Mouse (Mus musculus) bone marrow, adult 2 months (tissue): ENCODE measurements at regions not wholly inside any gene's neighbourhood (a gene's known extent, or its start where the extent isn't known, plus 50 kb on each side); places are given as distances from the start of the nearest gene placed in this dataset.

Source experiments
- H3K27ac ChIP-seq: fragments of 200-500 bp; 2 replicates; pipeline ENCODE4 v1.5.1; 2012; ENCODE audit warnings: low read depth, mild to moderate bottlenecking, control low read depth, inconsistent platforms, low read length; ENCODE audit not compliant: control insufficient read depth, poor library complexity, insufficient read depth
- H3K4me1 ChIP-seq: fragments of 200-500 bp; 2 replicates; pipeline ENCODE4 v1.6.1; 2011; ENCODE audit warnings: low read length; ENCODE audit not compliant: control insufficient read depth, insufficient read depth
- H3K4me3 ChIP-seq: fragments of 200-500 bp; replicated peaks from 2 replicates; pipeline ENCODE3; 2011; ENCODE audit warnings: mild to moderate bottlenecking, low read depth, low read length, control low read depth; ENCODE audit not compliant: control insufficient read depth
- CTCF ChIP-seq: fragments of 200-500 bp; IDR thresholded peaks from 2 replicates; pipeline ENCODE4 v1.5.1; 2011; ENCODE audit warnings: low read length, control low read depth; ENCODE audit not compliant: control insufficient read depth, insufficient read depth
- POLR2A ChIP-seq: fragments of 200-500 bp; IDR thresholded peaks from 2 replicates; pipeline ENCODE4 v1.6.1; 2011; ENCODE audit warnings: low read depth, mild to moderate bottlenecking, control low read depth, low read length, borderline replicate concordance; ENCODE audit not compliant: control insufficient read depth
- WGBS: fragments of 180-500 bp; shearing (Covaris S2); methylation state at CpG from one replicate; pipeline ENCODE4 v1.1.7; 2018; 5-methylcytosine and 5-hydroxymethylcytosine counted together

DNA sequence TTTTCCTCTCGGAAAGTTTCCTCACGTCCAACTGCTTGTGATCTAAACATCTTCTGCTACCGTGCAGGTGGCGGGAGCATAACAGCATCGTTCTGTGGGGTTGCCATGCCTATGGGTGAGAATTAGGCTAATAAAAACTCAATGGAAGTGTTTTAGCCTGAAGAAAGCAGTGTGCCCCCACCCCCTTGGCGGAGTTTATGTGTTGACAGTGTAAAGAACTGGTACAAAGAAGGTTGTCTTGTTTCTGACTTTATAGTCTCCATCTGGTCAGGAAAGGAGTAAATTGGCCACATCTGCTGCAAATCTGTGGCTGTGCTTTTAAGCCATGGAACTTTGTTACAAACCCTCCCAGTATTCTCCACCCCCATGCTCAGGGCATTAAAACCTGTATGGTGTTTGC lies 1311.2 kb downstream of the Slc22a22 start:
- Histone ChIP-seq H3K4me1 (no peaks in the 10 kb centered on the region), H3K4me3 (no peak overlapping the region), H3K27ac (no peak overlapping the region)
- WGBS, result 34% methylated on average over 6 of the region's 6 CpGs
- TF ChIP-seq CTCF (no peak), POLR2A (no peak)

DNA sequence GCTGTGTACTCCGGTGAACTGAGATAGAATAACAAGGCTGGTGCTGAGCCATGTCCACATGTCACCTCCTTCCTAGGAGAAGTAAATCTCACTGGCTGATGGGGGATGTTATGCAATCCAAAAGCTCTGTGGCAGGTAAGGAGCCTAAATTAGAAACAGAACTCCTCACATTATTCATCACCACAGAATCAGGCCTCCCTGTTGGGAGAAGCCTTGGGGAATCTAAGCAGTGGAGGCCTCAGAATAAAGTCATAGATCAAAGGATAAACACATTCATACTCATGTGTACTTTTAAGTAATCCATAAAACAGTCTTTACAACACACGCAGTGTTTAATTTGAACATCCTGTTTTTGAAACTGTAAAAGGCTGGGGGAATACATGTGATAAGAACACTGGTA lies 1318.7 kb downstream of the Slc22a22 start:
- WGBS, result 15% methylated on average over 2 of the region's 2 CpGs
- no peak overlapping the region for H3K27ac ChIP-seq
- H3K4me3 ChIP-seq, result no peak overlapping the region
- no peaks in the 10 kb centered on the region; the same call in 1 of the 2 replicates for H3K4me1 ChIP-seq
- TF ChIP-seq POLR2A, result no peak
- TF ChIP-seq CTCF, result no peak

DNA sequence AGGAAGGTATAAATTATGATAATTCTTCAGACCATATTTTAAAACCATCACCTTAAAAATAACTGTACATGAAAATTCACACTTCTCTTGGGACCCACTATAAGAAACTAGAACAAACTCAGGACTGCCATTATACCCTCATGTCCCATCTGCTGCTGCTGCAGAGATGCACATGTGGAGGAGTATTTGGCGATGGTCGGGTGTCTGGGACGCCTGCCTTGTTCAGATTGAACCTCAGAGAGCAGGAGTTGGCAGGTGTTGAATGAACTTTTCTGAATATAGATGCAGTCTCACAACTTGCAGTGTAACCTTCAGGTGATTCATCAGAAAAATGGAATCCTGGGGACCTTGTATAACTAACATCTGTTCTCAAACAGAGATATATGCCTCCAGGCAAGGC lies 1338.0 kb downstream of the Slc22a22 start:
- no peak overlapping the region for H3K4me3 ChIP-seq
- no peak for TF ChIP-seq CTCF
- no peak for TF ChIP-seq POLR2A
- no peak overlapping the region for H3K27ac ChIP-seq
- no peaks in the 10 kb centered on the region for H3K4me1 ChIP-seq
- 78% methylated on average over 3 of the region's 3 CpGs for WGBS

DNA sequence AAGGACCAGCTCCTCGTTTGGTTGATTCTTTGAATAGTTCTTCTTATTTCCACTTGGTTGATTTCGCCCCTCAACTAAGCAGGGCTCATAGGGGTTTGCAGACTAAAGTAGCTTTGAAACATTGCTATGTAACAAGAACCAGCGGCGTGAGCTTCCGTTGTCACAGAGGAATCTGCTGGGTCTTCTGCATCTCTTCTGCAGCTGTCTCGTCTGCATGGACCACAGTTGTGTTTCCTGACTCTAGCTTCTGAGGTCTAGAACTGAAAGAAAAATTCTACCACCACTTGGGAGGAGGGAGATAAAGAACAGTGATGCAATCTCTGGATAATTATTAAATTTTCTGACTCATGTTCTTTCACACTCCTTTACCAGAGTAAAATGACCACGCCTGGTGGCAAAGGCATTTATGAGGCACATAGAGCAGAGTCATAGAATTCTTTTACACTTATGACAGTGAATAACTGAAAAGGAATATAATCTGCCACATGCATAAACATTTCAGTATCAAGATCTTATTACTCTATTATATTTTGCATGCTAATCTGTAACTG lies 1340.9 kb downstream of the Slc22a22 start:
- WGBS, result 76% methylated on average over 7 of the region's 7 CpGs
- H3K4me3 ChIP-seq, result no peak overlapping the region
- TF ChIP-seq CTCF, result no peak
- TF ChIP-seq POLR2A, result no peak
- no peaks in the 10 kb centered on the region for H3K4me1 ChIP-seq
- H3K27ac ChIP-seq, result no peak overlapping the region

- H3K4me3 ChIP-seq, result no peak overlapping the region
- TF ChIP-seq CTCF (no peak), POLR2A (no peak)
- H3K4me1 ChIP-seq, result no peaks in the 10 kb centered on the region
- 95% methylated on average over 1 of the region's 1 CpGs for WGBS
- no peak overlapping the region for H3K27ac ChIP-seq
Measured at GRCm38 (mm10) chr15:56128029-56128428, 1349.4 kb downstream of the Slc22a22 start.

DNA sequence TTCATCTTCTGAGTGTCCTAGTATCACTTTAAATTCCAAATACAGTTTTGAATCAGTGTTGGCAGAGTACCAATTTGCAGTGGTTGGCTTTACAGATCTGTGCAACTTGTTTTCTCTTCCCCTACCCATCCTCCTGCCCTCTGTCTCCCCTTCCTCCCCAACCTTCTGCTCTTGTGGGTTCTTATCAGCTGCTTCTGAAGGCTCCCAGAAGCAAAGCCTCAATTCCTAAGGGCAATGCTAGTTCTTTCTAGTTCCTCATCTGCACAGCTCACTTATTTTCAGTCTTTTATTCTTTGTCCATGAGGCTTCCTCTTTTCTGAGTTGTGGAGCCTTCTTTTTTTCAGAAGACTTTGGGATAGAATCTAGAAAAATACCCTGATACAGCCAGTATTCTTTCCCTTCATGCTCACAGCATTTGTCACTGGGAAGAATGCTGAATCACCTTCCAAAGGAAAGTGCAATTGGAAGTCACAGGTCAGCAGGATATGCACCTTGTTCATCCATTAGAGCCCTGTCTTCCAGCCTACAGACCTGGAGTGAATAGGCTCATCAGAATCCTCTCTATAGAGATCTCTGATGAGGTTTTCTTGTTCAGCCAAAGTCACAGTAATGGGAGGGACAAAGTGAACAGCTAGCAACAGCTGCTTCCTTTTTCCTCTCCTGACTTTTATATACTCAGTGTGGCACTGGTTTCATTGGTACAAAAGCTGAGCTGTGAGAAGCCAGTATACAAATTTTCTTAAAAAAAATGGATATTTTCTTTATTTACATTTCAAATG lies 1357.9 kb downstream of the Slc22a22 start:
- TF ChIP-seq CTCF, result no peak
- no peak for TF ChIP-seq POLR2A
- Histone ChIP-seq H3K4me1 (no peaks in the 10 kb centered on the region), H3K4me3 (no peak overlapping the region), H3K27ac (no peak overlapping the region)

- no peak overlapping the region for H3K4me3 ChIP-seq
- peaks cover under 1% of the 10 kb centered on the region for H3K4me1 ChIP-seq
- 63% methylated on average over 2 of the region's 2 CpGs for WGBS
- H3K27ac ChIP-seq, result no peak overlapping the region
- TF ChIP-seq POLR2A, result no peak
- no peak for TF ChIP-seq CTCF
Measured at GRCm38 (mm10) chr15:56108313-56108712, 1369.1 kb downstream of the Slc22a22 start.

DNA sequence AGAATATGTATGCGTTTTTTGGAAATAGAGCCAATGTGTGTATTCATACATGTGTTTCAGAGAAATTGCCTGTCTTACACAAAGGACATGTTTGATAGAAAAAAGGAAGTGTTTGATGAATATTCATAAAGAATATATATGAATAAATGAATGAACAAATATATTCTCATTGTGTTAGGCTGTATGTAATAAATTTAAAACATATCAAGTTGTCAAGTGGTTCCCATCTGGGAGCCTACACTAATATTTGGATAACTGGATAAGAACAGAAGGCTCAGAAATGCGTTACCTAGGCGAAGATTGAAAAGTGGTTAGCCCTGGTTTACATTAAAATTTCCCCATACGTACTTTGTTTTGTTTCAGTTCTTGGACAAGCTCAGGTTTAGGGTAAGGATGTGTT lies 1369.7 kb downstream of the Slc22a22 start:
- H3K4me1 ChIP-seq, result no peaks in the 10 kb centered on the region
- H3K4me3 ChIP-seq, result no peak overlapping the region
- WGBS, result 74% methylated on average over 4 of the region's 4 CpGs
- no peak overlapping the region for H3K27ac ChIP-seq
- no peak for TF ChIP-seq CTCF
- TF ChIP-seq POLR2A, result no peak

DNA sequence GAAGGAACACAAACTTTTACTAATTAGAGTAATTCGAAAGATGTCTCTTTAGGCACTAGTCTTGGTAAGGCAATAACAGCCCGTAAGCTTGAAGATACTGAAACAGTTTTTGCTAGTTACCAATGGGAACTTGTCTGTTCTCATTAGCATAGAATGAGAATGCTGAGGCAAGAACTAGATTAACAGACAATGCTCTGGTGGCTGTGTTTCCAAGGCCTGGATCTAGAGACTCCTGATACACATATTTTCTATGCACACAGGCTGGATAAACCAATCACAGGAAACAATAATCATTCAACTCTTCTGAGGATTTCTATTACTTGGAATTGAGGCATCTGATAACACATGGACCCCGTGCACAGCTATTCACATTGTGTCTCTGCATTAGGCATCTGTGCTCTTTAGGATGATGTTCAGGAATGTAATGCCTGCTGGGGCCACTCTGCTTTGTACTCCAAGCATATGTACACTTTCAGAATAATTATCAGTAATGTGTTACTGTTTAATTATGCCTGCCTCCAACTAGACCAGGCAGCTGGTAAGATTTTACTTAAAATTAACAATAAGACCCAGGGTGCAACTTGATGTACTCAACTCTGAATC lies 1377.2 kb downstream of the Slc22a22 start:
- 80% methylated on average over 3 of the region's 3 CpGs for WGBS
- Histone ChIP-seq H3K4me3 (no peak overlapping the region), H3K4me1 (no peaks in the 10 kb centered on the region), H3K27ac (no peak overlapping the region)
- TF ChIP-seq POLR2A (no peak), CTCF (no peak)
